In genomic region chrX:133981231-133982002, GRCm38 (mm10) we compare ENCODE assay signal across 9 mouse cellular contexts. TPM values are rescaled to one million over a fixed set of nuclear protein-coding genes. Genes with fewer than 3 reads are reported as not detected.
DNase-seq lines count a peak whose midpoint lies in the region; ATAC-seq and TF ChIP-seq lines count a peak whose summit lies in the region.
"Had no signal": no experiment of that assay in that cellular context is flagged by ENCODE, and none has a peak within 500 bp of the region (broad histone marks: within the 10 kb centered on the region; RNA-seq: fewer than 3 reads in every experiment).

TSS of gene Sytl4 (minus strand) at chrX:133981812.

- no peaks in the 10 kb centered on the region for H3K9me3 ChIP-seq in heart, embryonic 11.5 days (replicated peaks; ENCODE audit: control insufficient read depth, low read length)
- no peaks in the 10 kb centered on the region for H3K9me3 ChIP-seq in kidney, embryonic 14.5 days (ENCODE audit: control insufficient read depth, low read length)
- H3K9me3 ChIP-seq in lung, postnatal 0 days (ENCODE audit: low read length) = no peaks in the 10 kb centered on the region

- no peaks in the 10 kb centered on the region for H3K36me3 ChIP-seq in heart, embryonic 11.5 days (ENCODE audit: control insufficient read depth, insufficient read depth, low read length)
- H3K36me3 ChIP-seq in kidney, embryonic 14.5 days (ENCODE audit: control insufficient read depth, insufficient read depth, low read length) = no peaks in the 10 kb centered on the region
- H3K36me3 ChIP-seq in lung, postnatal 0 days (ENCODE audit: insufficient read depth, low read length) = no peaks in the 10 kb centered on the region

- H3K4me1 ChIP-seq in heart, embryonic 11.5 days (ENCODE audit: control insufficient read depth, insufficient read depth, low read length) = no peaks in the 10 kb centered on the region
- no peaks in the 10 kb centered on the region for H3K4me1 ChIP-seq in kidney, embryonic 14.5 days (ENCODE audit: control insufficient read depth, insufficient read depth, low read length)
- no peaks in the 10 kb centered on the region for H3K4me1 ChIP-seq in lung, postnatal 0 days (ENCODE audit: insufficient read depth, low read depth, low read length)

- 13% methylated on average over 29 of the region's 29 CpGs for WGBS in heart, embryonic 11.5 days (ENCODE audit: insufficient replicate concordance)
- WGBS in kidney, embryonic 14.5 days = 30% methylated on average over 29 of the region's 29 CpGs
- WGBS in lung, postnatal 0 days = 15% methylated on average over 25 of the region's 29 CpGs

- peak within 1 kb of the TSS; percentile 76 for H3K4me2 ChIP-seq in heart, embryonic 11.5 days
- H3K4me2 ChIP-seq in kidney, embryonic 14.5 days (replicated peaks; ENCODE audit: low read depth, low read length) = peak within 1 kb of the TSS; percentile 64
- peak within 1 kb of the TSS; percentile 71 for H3K4me2 ChIP-seq in lung, postnatal 0 days (replicated peaks; ENCODE audit: low read depth, low read length)

- no peak for TF ChIP-seq EP300 in lung, postnatal 0 days (IDR thresholded peaks at IDR 0.05)

- TF ChIP-seq CTCF in lung, postnatal 0 days (IDR thresholded peaks at IDR 0.05) = no peak

- no peaks in the 10 kb centered on the region for H3K27me3 ChIP-seq in heart, embryonic 11.5 days (ENCODE audit: control insufficient read depth, insufficient read depth, low read length)
- no peaks in the 10 kb centered on the region; the same call in 1 of the 2 replicates for H3K27me3 ChIP-seq in kidney, embryonic 14.5 days (ENCODE audit: control insufficient read depth, insufficient read depth, low read length)
- H3K27me3 ChIP-seq in lung, postnatal 0 days (replicated peaks; ENCODE audit: insufficient read depth, low read length) = no peaks in the 10 kb centered on the region

- peak within 1 kb of the TSS; percentile 47 for H3K4me3 ChIP-seq in heart, embryonic 11.5 days (ENCODE audit: low read depth, low read length)
- H3K4me3 ChIP-seq in kidney, embryonic 14.5 days (ENCODE audit: low read length) = peak within 1 kb of the TSS; percentile 47
- peak within 1 kb of the TSS; percentile 45 for H3K4me3 ChIP-seq in lung, postnatal 0 days (ENCODE audit: low read depth, low read length)
- H3K4me3 ChIP-seq: myocyte had no signal

- H3K27ac ChIP-seq in heart, embryonic 11.5 days (ENCODE audit: low read depth, low read length) = no peak within 1 kb of the TSS
- no peak within 1 kb of the TSS for H3K27ac ChIP-seq in kidney, embryonic 14.5 days (ENCODE audit: low read depth, low read length)
- H3K27ac ChIP-seq in lung, postnatal 0 days (ENCODE audit: low read length) = no peak within 1 kb of the TSS

- peak within 1 kb of the TSS; percentile 64 for H3K9ac ChIP-seq in heart, embryonic 11.5 days (ENCODE audit: low read depth, low read length)
- H3K9ac ChIP-seq in kidney, embryonic 14.5 days (ENCODE audit: low read depth, low read length) = peak within 1 kb of the TSS; percentile 48; the same call in 1 of the 2 replicates
- no peak within 1 kb of the TSS for H3K9ac ChIP-seq in lung, postnatal 0 days (replicated peaks; ENCODE audit: low read depth)

- DNase-seq in R1 (ENCODE audit: low read depth, low spot score) = peak; percentile 0
- DNase-seq in embryo, embryonic 9.5 days (ENCODE audit: extremely low spot score) = peak; percentile 11
- DNase-seq in lung, postnatal 0 days (ENCODE audit: low spot score) = peak; percentile 35
- peak; percentile 41 for DNase-seq in retina, postnatal 1 day
- no peak for DNase-seq in cerebellum, postnatal 4 days (ENCODE audit: low spot score in 2 of 2)
- no peak for DNase-seq in left cerebral cortex, adult 8-10 months (ENCODE audit: low spot score in 2 of 2)

- peak; percentile 57; the same call in 1 of the 2 replicates for ATAC-seq in heart, embryonic 11.5 days (replicated peaks; ENCODE audit: insufficient number of reproducible peaks, low FRiP score, low TSS enrichment)
- ATAC-seq in kidney, embryonic 14.5 days (ENCODE audit: low FRiP score, low TSS enrichment) = peak; percentile 86
- ATAC-seq in lung, postnatal 0 days = peak; percentile 74

RNA-seq across cellular contexts. Expression of gene Sytl4, which starts in this region (rescaled TPM):
- polyA plus RNA-seq in heart, embryonic 11.5 days (2014; fragmentation: Nextera tagmentation; extraction: Ambion mirVana) = 2.6 and 3.3 TPM in 2 replicates
- polyA plus RNA-seq in kidney, embryonic 14.5 days (2014; fragmentation: Nextera tagmentation; extraction: Ambion mirVana) = 2.4 and 3.3 TPM in 2 replicates
- 2.1 and 2.5 TPM in 2 replicates for polyA plus RNA-seq in lung, postnatal 0 days (2015; fragmentation: Nextera tagmentation; extraction: Ambion mirVana)
- 1 to 10 TPM in 2 of 4 experiments, under 1 TPM in 2; 0.59 to 2.3 (median 1.2) TPM for total RNA-seq in left cerebral cortex, adult 8-10 months (2022)
- polyA plus RNA-seq: myocyte had no signal

Comparison
In these comparisons a context has a peak if more than half of its experiments do, and no peak if none do; other contexts are left out.
1. DNase-seq: peak in R1 (single experiment), embryo, embryonic 9.5 days (single experiment), lung, postnatal 0 days (single experiment) and retina, postnatal 1 day (single experiment); none in cerebellum, postnatal 4 days (0 of 2) and left cerebral cortex, adult 8-10 months (0 of 2).
2. Peak in every context shown above with its lines, with median percentiles within 50 percentile points of each other: ATAC-seq, H3K4me2 ChIP-seq and H3K4me3 ChIP-seq.